Mouse (Mus musculus) heart, adult 9 months (tissue): ENCODE measurements around the gene Fam124b.

Experiments used
- DNase-seq, 2 experiments: peaks; one replicate each; pipeline ENCODE4 v3.0.0; 2022; ENCODE audit warnings: low spot score in 2 of 2

Fam124b gene

GRCm38 (mm10) chr1:80218268-80218667 is at the start of gene Fam124b:
Gene Fam124b (minus strand): TSS chr1:80218473.
- peak; percentile 77 to 90 for DNase-seq

GRCm38 (mm10) chr1:80260443-80260842 is 42.2 kb upstream of the Fam124b start:
- no peak for DNase-seq

GRCm38 (mm10) chr1:80258632-80259031 is 40.4 kb upstream of the Fam124b start:
- no peak for DNase-seq

GRCm38 (mm10) chr1:80253309-80253708 is 35.0 kb upstream of the Fam124b start:
- DNase-seq, result no peak

- DNase-seq, result no peak
These were observed 32.0 kb upstream of the Fam124b start for GRCm38 (mm10) chr1:80250247-80250646.

GRCm38 (mm10) chr1:80247131-80247530 is 28.9 kb upstream of the Fam124b start:
- no peak for DNase-seq

GRCm38 (mm10) chr1:80244123-80244522 is 25.9 kb upstream of the Fam124b start:
- no peak for DNase-seq

GRCm38 (mm10) chr1:80241579-80241978 is 23.3 kb upstream of the Fam124b start:
- DNase-seq, result no peak

- peak in 1 of 2 experiments; percentile 7 for DNase-seq
These were observed 21.9 kb upstream of the Fam124b start for GRCm38 (mm10) chr1:80240017-80240660.

GRCm38 (mm10) chr1:80239481-80239880 is 21.2 kb upstream of the Fam124b start:
- no peak for DNase-seq

- DNase-seq, result no peak
These were observed 18.9 kb upstream of the Fam124b start for GRCm38 (mm10) chr1:80236951-80237702.

GRCm38 (mm10) chr1:80236126-80236525 is 17.9 kb upstream of the Fam124b start:
- DNase-seq, result no peak

- DNase-seq, result no peak
These were observed 12.3 kb upstream of the Fam124b start for GRCm38 (mm10) chr1:80230612-80231011.

GRCm38 (mm10) chr1:80224839-80225412 is 6.7 kb upstream of the Fam124b start:
- DNase-seq, result peak in 1 of 2 experiments; percentile 10

GRCm38 (mm10) chr1:80221151-80221550 is 2.9 kb upstream of the Fam124b start:
- peak in 1 of 2 experiments; percentile 45 for DNase-seq

- DNase-seq, result peak; percentile 67 to 86
These were observed 4.4 kb downstream of the Fam124b start for GRCm38 (mm10) chr1:80213826-80214225.

GRCm38 (mm10) chr1:80213146-80213545 is 5.1 kb downstream of the Fam124b start:
- DNase-seq, result no peak

- no peak for DNase-seq
These were observed 16.0 kb downstream of the Fam124b start for GRCm38 (mm10) chr1:80202314-80202713.

GRCm38 (mm10) chr1:80192837-80193236 is 25.4 kb downstream of the Fam124b start:
- DNase-seq, result no peak

GRCm38 (mm10) chr1:80181414-80181805 is 36.9 kb downstream of the Fam124b start:
- no peak for DNase-seq

- peak; percentile 10 to 44 for DNase-seq
These were observed 37.4 kb downstream of the Fam124b start for GRCm38 (mm10) chr1:80180767-80181413.

GRCm38 (mm10) chr1:80180128-80180527 is 38.1 kb downstream of the Fam124b start:
- no peak for DNase-seq
